Mouse (Mus musculus): Measurements from ENCODE around the gene Car15. TPM values are rescaled to one million over a fixed set of nuclear protein-coding genes. Genes with fewer than 3 reads are reported as not detected.

The Car15 gene
- polyA plus RNA-seq, 1 experiment from 2014 or later, result 2.4 TPM

DNA sequence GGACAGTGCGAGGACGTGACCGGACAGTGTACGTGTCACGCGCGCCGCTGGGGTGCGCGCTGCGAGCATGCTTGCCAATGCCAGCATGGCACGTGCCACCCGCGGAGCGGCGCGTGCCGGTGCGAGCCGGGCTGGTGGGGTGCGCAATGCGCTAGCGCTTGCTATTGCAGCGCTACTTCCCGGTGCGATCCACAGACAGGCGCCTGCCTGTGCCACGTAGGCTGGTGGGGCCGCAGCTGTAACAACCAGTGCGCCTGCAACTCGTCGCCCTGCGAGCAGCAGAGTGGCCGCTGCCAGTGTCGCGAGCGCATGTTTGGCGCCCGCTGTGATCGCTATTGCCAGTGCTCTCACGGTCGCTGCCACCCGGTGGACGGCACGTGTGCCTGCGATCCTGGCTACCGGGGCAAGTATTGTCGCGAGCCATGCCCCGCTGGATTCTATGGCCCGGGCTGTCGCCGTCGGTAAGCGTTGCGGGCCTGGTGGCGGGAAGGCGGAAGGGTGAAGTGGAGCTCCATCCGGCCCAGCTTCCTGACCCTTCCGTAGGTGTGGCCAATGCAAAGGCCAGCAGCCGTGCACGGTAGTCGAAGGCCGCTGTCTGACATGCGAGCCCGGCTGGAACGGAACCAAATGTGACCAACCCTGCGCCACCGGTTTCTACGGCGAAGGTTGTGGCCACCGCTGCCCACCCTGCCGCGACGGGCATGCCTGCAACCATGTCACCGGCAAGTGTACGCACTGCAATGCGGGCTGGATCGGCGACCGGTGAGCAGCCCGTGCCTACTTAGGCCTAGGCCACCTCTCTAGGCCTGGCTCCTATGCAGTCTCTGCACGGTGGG, 35.1 kb downstream of the Car15 start:
- H3K4me3 ChIP-seq (ENCODE audit: low read depth, low read length), result peak overlapping the region; percentile 32
- H3K4me2 ChIP-seq (ENCODE audit: low read depth, low read length), result peak overlapping the region; percentile 59
- peak overlapping the region; percentile 54 for H3K9ac ChIP-seq (ENCODE audit: low read depth, low read length)
- WGBS, result 11% methylated on average over 47 of the region's 83 CpGs
- H3K9me3 ChIP-seq (ENCODE audit: control insufficient read depth, low read length), result no peaks in the 10 kb centered on the region
- no peak overlapping the region; the same call in 1 of the 2 replicates for H3K27ac ChIP-seq (replicated peaks; ENCODE audit: low read depth, low read length)
- no peak for ATAC-seq (ENCODE audit: low read depth)
- H3K36me3 ChIP-seq (ENCODE audit: control insufficient read depth, insufficient read depth, low read length), result peaks cover 41% of the 10 kb centered on the region
- peaks cover 89% of the 10 kb centered on the region for H3K4me1 ChIP-seq (ENCODE audit: control insufficient read depth, insufficient read depth, low read length)
- peak; percentile 39 for DNase-seq (ENCODE audit: low spot score)
- peaks cover 42% of the 10 kb centered on the region for H3K27me3 ChIP-seq (replicated peaks; ENCODE audit: control insufficient read depth, insufficient read depth, low read length)

DNA sequence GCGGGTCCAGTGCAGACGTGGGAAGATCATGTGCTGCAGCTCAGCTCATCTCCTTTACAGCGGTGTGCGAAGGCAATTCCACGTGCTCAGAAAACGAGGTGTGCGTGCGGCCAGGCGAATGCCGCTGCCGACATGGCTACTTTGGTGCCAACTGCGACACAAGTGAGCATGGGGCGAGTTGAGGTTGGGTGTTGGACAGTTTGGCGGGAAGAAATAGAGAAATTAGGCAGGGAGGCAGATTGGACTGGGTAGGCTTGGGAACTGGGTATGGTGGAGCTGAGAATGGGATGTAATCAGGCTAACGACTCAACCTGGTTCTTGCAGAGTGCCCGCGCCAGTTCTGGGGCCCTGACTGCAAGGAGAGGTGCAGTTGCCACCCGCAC, 35.7 kb downstream of the Car15 start:
- ATAC-seq (ENCODE audit: low read depth) (no peak), DNase-seq (ENCODE audit: low spot score) (no peak)
- Histone ChIP-seq H3K4me2 (ENCODE audit: low read depth, low read length) (peak overlapping the region; percentile 59), H3K27me3 (replicated peaks; ENCODE audit: control insufficient read depth, insufficient read depth, low read length) (peaks cover 42% of the 10 kb centered on the region), H3K9me3 (ENCODE audit: control insufficient read depth, low read length) (no peaks in the 10 kb centered on the region), H3K4me1 (ENCODE audit: control insufficient read depth, insufficient read depth, low read length) (peaks cover 83% of the 10 kb centered on the region), H3K27ac (replicated peaks; ENCODE audit: low read depth, low read length) (no peak overlapping the region), H3K36me3 (ENCODE audit: control insufficient read depth, insufficient read depth, low read length) (peaks cover 36% of the 10 kb centered on the region), H3K9ac (ENCODE audit: low read depth, low read length) (peak overlapping the region; percentile 54), H3K4me3 (ENCODE audit: low read depth, low read length) (peak overlapping the region; percentile 32)
- 15% methylated on average over 17 of the region's 18 CpGs for WGBS

DNA sequence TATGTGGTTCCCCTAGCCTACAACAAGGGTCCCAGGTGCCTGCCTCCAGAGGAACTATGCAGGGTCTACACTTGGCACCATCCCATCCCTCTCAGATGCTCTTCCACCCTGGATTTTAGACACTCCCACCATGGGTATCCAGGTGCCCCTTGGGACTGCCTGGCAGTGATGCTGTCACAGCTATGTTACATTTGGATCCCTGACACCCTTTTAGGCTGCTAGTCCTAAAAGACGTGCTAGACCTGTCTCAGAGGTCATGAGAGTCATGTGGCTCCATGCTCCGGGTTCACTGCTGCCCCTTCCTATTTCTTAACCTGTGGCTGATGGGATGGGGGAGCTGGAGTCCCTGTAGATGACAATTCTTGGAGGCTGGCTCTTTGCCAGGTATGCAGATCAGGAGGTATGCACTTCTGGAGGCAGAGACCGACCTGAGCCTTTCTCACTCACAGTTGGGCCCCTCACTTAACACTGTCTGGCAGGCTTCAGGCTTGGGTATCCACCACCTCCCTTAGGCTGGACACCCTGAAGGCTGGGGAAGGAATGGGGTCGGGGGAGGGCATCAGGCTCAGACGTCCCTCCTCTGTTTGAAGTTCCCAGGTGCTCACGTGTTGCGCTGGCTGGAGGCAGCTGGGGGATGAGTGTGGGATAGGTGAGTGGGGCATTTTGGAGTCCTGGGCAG, 36.2 kb downstream of the Car15 start:
- Histone ChIP-seq H3K4me3 (ENCODE audit: low read depth, low read length) (peak overlapping the region; percentile 32; the same call in 1 of the 2 replicates), H3K27me3 (replicated peaks; ENCODE audit: control insufficient read depth, insufficient read depth, low read length) (peaks cover 42% of the 10 kb centered on the region), H3K9me3 (ENCODE audit: control insufficient read depth, low read length) (no peaks in the 10 kb centered on the region), H3K9ac (ENCODE audit: low read depth, low read length) (peak overlapping the region; percentile 54; the same call in 1 of the 2 replicates), H3K36me3 (ENCODE audit: control insufficient read depth, insufficient read depth, low read length) (peaks cover 31% of the 10 kb centered on the region), H3K27ac (replicated peaks; ENCODE audit: low read depth, low read length) (no peak overlapping the region), H3K4me2 (ENCODE audit: low read depth, low read length) (peak overlapping the region; percentile 59), H3K4me1 (ENCODE audit: control insufficient read depth, insufficient read depth, low read length) (peaks cover 78% of the 10 kb centered on the region)
- 19% methylated on average over 7 of the region's 7 CpGs for WGBS
- DNase-seq (ENCODE audit: low spot score), result peak; percentile 36
- no peak for ATAC-seq (ENCODE audit: low read depth)

DNA sequence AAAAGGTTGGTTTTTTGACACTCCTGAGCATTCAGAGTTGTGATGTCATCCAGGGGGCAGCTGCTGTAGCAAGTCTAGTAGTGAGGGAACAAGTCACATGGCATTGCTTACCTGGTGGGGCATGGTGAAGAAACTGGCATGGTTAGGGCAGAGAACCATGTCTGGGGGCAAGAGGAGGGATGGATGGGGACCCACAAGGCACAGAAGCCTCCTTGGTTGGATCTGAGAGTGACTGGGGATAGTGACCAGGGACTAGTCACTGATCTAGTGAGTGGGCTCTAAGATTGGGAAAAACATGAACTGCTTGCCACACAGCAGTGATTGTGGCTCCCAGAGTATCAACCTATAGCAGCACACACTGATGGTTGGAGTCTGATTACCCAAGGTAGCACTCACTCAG, 38.6 kb downstream of the Car15 start:
- Histone ChIP-seq H3K4me2 (ENCODE audit: low read depth, low read length) (peak overlapping the region; percentile 80), H3K4me1 (ENCODE audit: control insufficient read depth, insufficient read depth, low read length) (peaks cover 63% of the 10 kb centered on the region), H3K4me3 (ENCODE audit: low read depth, low read length) (peak overlapping the region; percentile 8; the same call in 1 of the 2 replicates), H3K9ac (ENCODE audit: low read depth, low read length) (0 out of 2 replicates have a peak overlapping the region, but pooled peaks have one; percentile 20), H3K9me3 (ENCODE audit: control insufficient read depth, low read length) (no peaks in the 10 kb centered on the region), H3K27ac (replicated peaks; ENCODE audit: low read depth, low read length) (no peak overlapping the region), H3K36me3 (ENCODE audit: control insufficient read depth, insufficient read depth, low read length) (peaks cover 21% of the 10 kb centered on the region; the same call in 1 of the 2 replicates), H3K27me3 (replicated peaks; ENCODE audit: control insufficient read depth, insufficient read depth, low read length) (peaks cover 36% of the 10 kb centered on the region)
- ATAC-seq (ENCODE audit: low read depth) (no peak), DNase-seq (ENCODE audit: low spot score) (no peak)

DNA sequence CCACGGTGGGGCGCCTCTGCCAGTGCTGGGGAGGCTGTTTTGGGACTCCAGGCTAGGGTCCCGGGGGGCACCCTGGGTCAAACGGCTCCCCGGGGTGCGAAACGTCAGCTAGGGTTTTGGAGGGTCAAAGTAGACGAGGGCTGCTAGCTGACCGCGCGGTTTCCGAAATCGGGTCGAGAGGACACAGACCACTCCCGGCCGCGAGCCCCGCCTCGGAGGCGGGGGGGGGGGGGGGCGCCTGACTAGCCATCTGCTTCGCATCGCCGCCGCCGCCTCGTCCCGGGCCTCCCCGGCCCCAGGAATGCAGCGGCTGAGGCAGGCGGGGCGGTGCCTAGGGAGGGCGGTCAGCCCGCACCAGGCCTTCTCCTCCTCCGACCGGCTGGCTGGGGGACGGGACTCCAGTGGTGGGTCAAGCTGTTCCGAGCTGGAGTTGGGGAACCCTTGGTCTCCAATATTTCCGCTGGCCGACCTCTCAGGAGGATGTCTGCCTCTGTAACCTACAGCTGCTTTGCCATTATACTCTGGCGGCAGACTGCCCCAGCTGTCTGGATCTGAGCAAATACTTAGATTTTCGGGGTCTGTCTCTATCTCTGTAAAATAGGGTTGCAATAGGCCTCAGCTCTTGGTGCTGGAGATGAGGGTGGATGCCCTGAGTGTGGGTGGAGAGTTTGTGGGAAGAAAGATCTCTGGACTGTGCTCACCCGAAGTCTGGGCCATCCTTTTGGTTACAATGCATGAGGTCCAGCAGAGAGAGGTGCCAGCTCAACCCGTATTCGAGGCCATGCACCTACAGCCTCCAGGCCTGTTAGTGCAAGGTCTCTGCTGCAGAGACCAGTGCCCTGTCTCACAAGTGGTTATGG, 39.6 kb downstream of the Car15 start:
- Histone ChIP-seq H3K27ac (replicated peaks; ENCODE audit: low read depth, low read length) (peak overlapping the region; percentile 98), H3K36me3 (ENCODE audit: control insufficient read depth, insufficient read depth, low read length) (peaks cover 20% of the 10 kb centered on the region; the same call in 1 of the 2 replicates), H3K9ac (ENCODE audit: low read depth, low read length) (peak overlapping the region; percentile 96), H3K4me1 (ENCODE audit: control insufficient read depth, insufficient read depth, low read length) (peaks cover 53% of the 10 kb centered on the region), H3K9me3 (ENCODE audit: control insufficient read depth, low read length) (no peaks in the 10 kb centered on the region), H3K4me3 (ENCODE audit: low read depth, low read length) (peak overlapping the region; percentile 84), H3K4me2 (ENCODE audit: low read depth, low read length) (peak overlapping the region; percentile 80), H3K27me3 (replicated peaks; ENCODE audit: control insufficient read depth, insufficient read depth, low read length) (peaks cover 29% of the 10 kb centered on the region)
- ATAC-seq (ENCODE audit: low read depth) (peak; percentile 60), DNase-seq (ENCODE audit: low spot score) (peak; percentile 80)
- 9% methylated on average over 11 of the region's 45 CpGs for WGBS

DNA sequence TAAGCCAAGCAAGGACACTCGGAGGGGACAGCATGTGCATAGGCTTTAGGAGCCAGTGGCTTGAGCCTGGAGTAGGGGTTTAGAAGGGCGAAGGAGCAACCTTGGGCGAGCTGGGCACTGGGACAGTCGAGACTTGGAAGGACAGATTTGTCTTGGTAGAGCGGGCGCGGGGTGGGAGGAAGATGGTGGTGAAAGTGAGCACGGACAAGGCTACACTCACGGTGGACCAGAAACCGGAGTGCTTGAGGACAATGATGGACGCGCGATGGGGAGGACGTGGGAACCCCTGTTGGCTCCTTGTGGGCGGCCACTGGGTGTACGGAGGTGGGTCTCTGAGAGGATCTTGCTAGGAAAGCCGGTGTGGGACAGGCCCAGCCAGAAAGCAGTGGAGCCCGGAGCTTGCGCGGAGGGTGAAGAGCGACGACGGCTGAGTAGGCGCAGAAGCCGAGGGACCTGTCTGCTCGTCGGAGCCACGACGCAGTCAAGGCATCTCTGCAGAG, 40.3 kb downstream of the Car15 start:
- DNase-seq (ENCODE audit: low spot score) (peak; percentile 39), ATAC-seq (ENCODE audit: low read depth) (peak; percentile 35; the same call in 1 of the 2 replicates)
- H3K36me3 ChIP-seq (ENCODE audit: control insufficient read depth, insufficient read depth, low read length), result peaks cover 20% of the 10 kb centered on the region; the same call in 1 of the 2 replicates
- H3K4me2 ChIP-seq (ENCODE audit: low read depth, low read length), result peak overlapping the region; percentile 80
- H3K9ac ChIP-seq (ENCODE audit: low read depth, low read length), result peak overlapping the region; percentile 96
- H3K4me1 ChIP-seq (ENCODE audit: control insufficient read depth, insufficient read depth, low read length), result peaks cover 46% of the 10 kb centered on the region
- H3K27me3 ChIP-seq (replicated peaks; ENCODE audit: control insufficient read depth, insufficient read depth, low read length), result peaks cover 22% of the 10 kb centered on the region
- no peaks in the 10 kb centered on the region for H3K9me3 ChIP-seq (ENCODE audit: control insufficient read depth, low read length)
- H3K4me3 ChIP-seq (ENCODE audit: low read depth, low read length), result peak overlapping the region; percentile 84
- H3K27ac ChIP-seq (replicated peaks; ENCODE audit: low read depth, low read length), result peak overlapping the region; percentile 98
- WGBS, result 2% methylated on average over 28 of the region's 29 CpGs

DNA sequence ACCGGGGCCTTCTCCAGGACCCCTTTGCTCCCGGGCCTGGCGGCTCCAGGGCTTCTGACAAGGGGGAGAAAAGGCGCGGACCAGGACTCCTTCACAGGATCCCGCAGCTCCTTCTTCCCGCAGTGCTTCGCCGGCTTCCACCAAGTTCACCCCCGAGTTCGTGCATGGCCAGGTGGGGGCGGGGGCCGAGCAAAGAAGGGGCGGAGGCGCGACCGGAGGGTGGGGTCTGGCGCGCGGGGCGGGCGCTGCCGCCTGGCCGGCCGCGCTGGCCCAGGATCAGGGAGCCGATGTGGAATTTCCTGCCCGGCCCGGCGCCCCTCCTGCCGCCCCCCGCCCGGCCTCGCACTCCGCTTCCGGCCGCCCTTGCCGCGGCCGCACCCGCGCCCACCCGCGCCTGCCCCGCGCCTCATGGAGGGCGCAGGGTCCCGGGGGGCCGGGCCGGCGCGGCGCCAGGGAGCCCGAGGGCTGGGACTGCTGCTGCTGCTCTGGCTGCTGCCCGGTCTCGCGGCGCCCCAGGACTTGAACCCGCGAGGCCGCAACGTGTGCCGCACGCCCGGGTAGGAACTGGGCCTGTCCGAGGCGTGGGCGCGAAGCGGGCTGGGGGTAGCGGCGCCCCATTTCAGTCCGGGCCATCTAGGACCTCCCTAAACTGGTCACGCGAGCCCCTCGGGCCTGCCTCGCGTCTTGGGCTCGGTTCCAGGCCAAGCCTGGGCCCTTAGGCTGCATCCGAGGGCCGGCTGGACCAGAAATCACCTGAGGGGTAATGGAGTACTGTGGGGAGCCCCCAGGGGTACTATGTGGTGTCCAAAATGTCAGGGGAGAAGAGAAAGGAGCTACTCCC, 41.0 kb downstream of the Car15 start, which contains the start of gene Scarf2:
TSS of gene Scarf2 (plus strand) at position 312 of the 841 bp plus-strand sequence.
- Histone ChIP-seq H3K9ac (ENCODE audit: low read depth, low read length) (peak within 1 kb of the TSS; percentile 96), H3K4me1 (ENCODE audit: control insufficient read depth, insufficient read depth, low read length) (peaks cover 39% of the 10 kb centered on the region), H3K27me3 (replicated peaks; ENCODE audit: control insufficient read depth, insufficient read depth, low read length) (peaks cover 15% of the 10 kb centered on the region; the same call in 1 of the 2 replicates), H3K9me3 (ENCODE audit: control insufficient read depth, low read length) (no peaks in the 10 kb centered on the region), H3K36me3 (ENCODE audit: control insufficient read depth, insufficient read depth, low read length) (peaks cover 23% of the 10 kb centered on the region; the same call in 1 of the 2 replicates), H3K27ac (replicated peaks; ENCODE audit: low read depth, low read length) (peak within 1 kb of the TSS; percentile 98), H3K4me3 (ENCODE audit: low read depth, low read length) (peak within 1 kb of the TSS; percentile 84), H3K4me2 (ENCODE audit: low read depth, low read length) (peak within 1 kb of the TSS; percentile 80)
- WGBS, result 2% methylated on average over 20 of the region's 81 CpGs
- peak; percentile 84 for DNase-seq (ENCODE audit: low spot score)
- peak; percentile 80 for ATAC-seq (ENCODE audit: low read depth)

Data from embryonic facial prominence, embryonic 14.5 days (tissue).